Mouse (Mus musculus) hindbrain, embryonic 16.5 days (tissue): ENCODE results near the gene Zfp628. TPM values are rescaled to one million over a fixed set of nuclear protein-coding genes. Genes with fewer than 3 reads are reported as not detected.
"Not testable (repeated sequence)": the region's sequence is repeated elsewhere in the genome, so short reads cannot be mapped to it uniquely, and the experiment has no call there.

ENCODE experiments used
- ATAC-seq: fragments of 200-750 bp; cut with Nextera tagmentation; 2 replicates; pipeline ENCODE4 v1.8.0; 2017; ENCODE audit warnings: moderate TSS enrichment, moderate library complexity
- H3K27ac ChIP-seq: fragments of 300-500 bp; sonication (generic); 2 replicates; pipeline ENCODE4 v1.5.1; 2014; ENCODE audit warnings: low read depth, mild to moderate bottlenecking, control low read depth, low read length, moderate library complexity
- H3K27me3 ChIP-seq: fragments of 300-500 bp; sonication (generic); replicated peaks from 2 replicates; pipeline ENCODE4 v1.6.1; 2014; ENCODE audit warnings: low read length; ENCODE audit not compliant: control insufficient read depth, insufficient read depth
- H3K36me3 ChIP-seq: fragments of 300-500 bp; sonication (generic); 2 replicates; pipeline ENCODE4 v1.6.1; 2014; ENCODE audit warnings: mild to moderate bottlenecking, low read length, moderate library complexity, mixed read lengths; ENCODE audit not compliant: control insufficient read depth, insufficient read depth
- H3K4me1 ChIP-seq: fragments of 300-500 bp; sonication (generic); 2 replicates; pipeline ENCODE4 v1.6.1; 2014; ENCODE audit warnings: low read depth, low read length; ENCODE audit not compliant: control insufficient read depth, insufficient read depth
- H3K4me2 ChIP-seq: fragments of 300-500 bp; sonication (generic); 2 replicates; pipeline ENCODE4 v1.6.1; 2014; ENCODE audit warnings: mild to moderate bottlenecking, low read length, control low read depth, moderate library complexity
- H3K4me3 ChIP-seq: fragments of 300-500 bp; sonication (generic); 2 replicates; pipeline ENCODE4 v1.5.1; 2014; ENCODE audit warnings: mild to moderate bottlenecking, low read length, control low read depth, moderate library complexity
- H3K9ac ChIP-seq: fragments of 300-500 bp; sonication (generic); 2 replicates; pipeline ENCODE4 v1.6.1; 2014; ENCODE audit warnings: low read depth, mild to moderate bottlenecking, control low read depth, low read length, moderate library complexity
- H3K9me3 ChIP-seq: fragments of 300-500 bp; sonication (generic); 2 replicates; pipeline ENCODE4 v1.6.1; 2014; ENCODE audit warnings: mild to moderate bottlenecking, low read length, moderate library complexity; ENCODE audit not compliant: control insufficient read depth
- WGBS: fragments of 180-500 bp; shearing (Covaris S2); extraction: QIAGEN DNeasy Blood & Tissue Kit; methylation state at CpG from one replicate; pipeline ENCODE4 v1.1.7; 2014; 5-methylcytosine and 5-hydroxymethylcytosine counted together
- polyA plus RNA-seq: library from polyadenylated mRNA; unstranded; fragments of >200 nt; fragmentation: Nextera tagmentation; extraction: Ambion mirVana; gene quantifications from 2 replicates; pipeline ENCODE4 v1.2.1, GENCODE M21; 2015

Gene Zfp628
- 3.2 and 4.2 TPM in 2 replicates for polyA plus RNA-seq

DNA sequence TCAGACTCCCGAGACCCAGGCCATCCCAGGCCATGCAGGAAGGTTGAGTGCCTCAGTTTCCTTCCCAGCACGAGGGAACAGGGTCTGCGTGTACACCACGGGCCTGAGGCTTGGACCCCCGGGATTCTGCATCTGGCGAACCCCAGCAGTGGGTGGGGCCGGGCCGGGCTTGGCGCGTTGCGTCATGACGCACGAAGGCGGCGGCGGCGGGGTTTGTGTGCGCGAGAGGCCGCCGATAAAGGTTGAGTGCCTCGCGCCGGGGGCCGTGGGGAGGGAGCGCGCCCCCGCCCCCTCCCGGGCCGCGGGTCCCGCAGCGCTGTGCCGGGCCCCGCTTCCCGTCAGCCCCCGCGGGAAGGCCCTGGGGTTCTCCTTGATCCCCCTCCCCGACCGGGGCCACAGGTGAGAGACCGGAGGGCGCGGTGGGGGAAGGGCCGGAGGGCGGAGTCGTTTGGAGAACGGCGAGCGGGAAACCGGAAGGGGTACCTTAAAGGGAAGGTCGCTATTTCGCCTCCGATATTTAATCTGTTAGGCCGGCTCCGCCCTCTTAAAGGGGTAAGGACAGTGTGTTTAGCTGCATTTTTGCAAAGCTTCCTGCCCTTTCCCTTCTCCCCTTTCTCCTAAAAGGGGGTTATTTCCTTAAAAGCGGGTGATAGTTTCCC, at the start of gene Zfp628:
TSS of gene Zfp628 (plus strand) at position 211 of the 659 bp plus-strand sequence.
- H3K4me3 ChIP-seq = peak within 1 kb of the TSS; percentile 75
- H3K27me3 ChIP-seq = no peaks in the 10 kb centered on the region
- peaks cover 15% of the 10 kb centered on the region for H3K36me3 ChIP-seq
- H3K9me3 ChIP-seq = no peaks in the 10 kb centered on the region
- H3K9ac ChIP-seq = peak within 1 kb of the TSS; percentile 94
- H3K27ac ChIP-seq = peak within 1 kb of the TSS; percentile 99
- H3K4me1 ChIP-seq = peaks cover 19% of the 10 kb centered on the region
- peak; percentile 92 for ATAC-seq
- peak within 1 kb of the TSS; percentile 78 for H3K4me2 ChIP-seq
- WGBS = under 1% methylated on average over 41 of the region's 56 CpGs

DNA sequence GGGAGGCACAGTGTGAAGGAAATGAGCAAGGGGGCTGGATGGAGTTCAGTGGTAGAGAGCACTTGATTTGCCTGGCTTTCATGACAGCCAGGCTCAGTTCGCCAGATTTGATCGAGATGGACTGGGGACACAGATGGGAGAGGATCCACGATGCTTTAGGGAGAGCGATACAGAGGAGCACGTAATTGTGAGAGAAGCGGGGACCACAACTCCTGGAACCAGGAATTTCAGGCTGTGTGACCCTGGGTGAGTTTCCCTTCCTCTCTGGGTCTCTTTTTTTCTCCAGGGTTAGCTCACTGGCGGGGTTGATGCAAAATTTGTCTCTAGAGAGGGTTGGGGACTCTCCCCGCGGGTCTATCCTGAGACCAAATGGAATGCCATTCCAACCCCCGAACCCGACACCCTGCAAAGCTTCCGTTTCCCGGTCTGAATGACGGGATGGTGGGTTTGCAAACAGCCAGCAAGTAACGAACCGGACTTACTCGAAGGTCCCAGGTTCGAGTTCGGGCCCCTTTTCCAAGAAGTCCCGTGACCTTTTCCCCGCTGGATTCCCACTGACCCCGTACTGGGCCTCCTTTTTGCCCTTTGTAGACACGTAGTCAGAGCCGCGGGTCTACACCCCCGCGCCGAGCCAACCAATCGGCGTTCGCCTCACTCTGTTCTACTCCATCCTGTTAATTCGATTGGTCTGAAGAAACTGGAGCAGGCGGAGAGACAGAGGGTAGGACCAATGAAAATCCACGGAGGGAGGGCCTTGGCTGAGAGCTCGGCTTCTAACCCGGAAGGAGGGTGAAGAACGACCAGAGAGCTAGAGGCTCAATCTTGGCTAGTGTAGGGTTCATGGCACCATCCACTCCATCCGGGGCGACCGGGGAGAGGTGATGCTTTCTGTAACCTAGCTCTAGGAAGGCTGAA, 49.2 kb upstream of the Zfp628 start:
- Histone ChIP-seq H3K27ac (peak overlapping the region; percentile 66), H3K9ac (peak overlapping the region; percentile 70), H3K4me1 (peaks cover 7% of the 10 kb centered on the region), H3K27me3 (no peaks in the 10 kb centered on the region), H3K4me3 (peak overlapping the region; percentile 56), H3K9me3 (no peaks in the 10 kb centered on the region), H3K4me2 (peak overlapping the region; percentile 81), H3K36me3 (no peaks in the 10 kb centered on the region)
- ATAC-seq = peak; percentile 100
- WGBS = 3% methylated on average over 40 of the region's 40 CpGs

DNA sequence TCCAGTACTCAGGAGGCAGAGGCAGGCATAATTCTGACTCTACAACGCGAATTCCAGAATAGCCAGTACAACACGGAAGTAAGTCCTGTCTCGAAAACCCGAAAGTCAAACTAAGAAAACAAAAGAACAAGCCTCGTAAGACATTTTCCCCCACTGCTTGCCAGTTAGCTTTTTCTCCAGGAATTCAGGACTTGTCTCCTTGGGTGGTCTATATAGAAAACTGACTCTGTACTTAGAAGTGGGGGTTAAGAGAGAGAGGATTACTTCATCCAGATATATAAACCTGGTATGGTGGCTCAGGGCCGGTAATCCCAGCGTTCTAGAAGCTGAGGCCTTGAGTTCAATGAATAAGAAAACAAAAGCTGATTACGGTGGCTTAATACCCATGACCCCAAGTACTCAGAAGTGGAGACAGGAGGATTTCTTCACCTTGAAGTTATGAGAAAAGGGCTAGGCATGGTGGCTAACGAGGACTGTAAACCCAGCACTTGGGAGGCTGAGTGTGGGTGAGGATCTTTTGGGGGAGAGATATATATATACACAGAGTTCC, 48.3 kb upstream of the Zfp628 start:
- peak overlapping the region; percentile 66; the same call in 1 of the 2 replicates for H3K27ac ChIP-seq
- H3K4me3 ChIP-seq = peak overlapping the region; percentile 56
- no peaks in the 10 kb centered on the region for H3K27me3 ChIP-seq
- peak overlapping the region; percentile 70 for H3K9ac ChIP-seq
- no peaks in the 10 kb centered on the region for H3K36me3 ChIP-seq
- 35% methylated on average over 10 of the region's 10 CpGs for WGBS
- peak overlapping the region; percentile 81 for H3K4me2 ChIP-seq
- peaks cover 7% of the 10 kb centered on the region for H3K4me1 ChIP-seq
- ATAC-seq = no peak
- H3K9me3 ChIP-seq = no peaks in the 10 kb centered on the region

DNA sequence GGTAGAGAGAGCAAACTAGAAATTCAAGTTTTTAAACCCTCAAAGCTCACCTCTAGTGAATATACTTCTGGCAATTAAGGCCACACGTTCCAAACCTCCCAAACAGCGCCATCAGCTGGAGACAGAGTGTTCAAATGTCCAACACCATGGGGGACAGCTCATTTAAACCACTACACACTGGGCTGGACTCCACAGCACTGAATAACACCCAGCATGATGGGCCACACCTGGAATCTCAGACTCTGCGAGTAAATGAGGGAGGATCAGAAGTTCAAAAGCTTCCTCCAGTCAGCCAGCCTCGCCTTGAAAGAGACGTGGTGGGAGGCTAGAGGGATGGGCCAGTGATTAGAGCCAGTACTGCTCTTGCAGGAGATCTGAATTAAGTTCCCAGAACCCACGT, 44.9 kb upstream of the Zfp628 start, which contains the start of gene Isoc2b:
TSS of gene Isoc2b (minus strand) at position 126 of the 400 bp plus-strand sequence.
- ATAC-seq = no peak
- H3K27me3 ChIP-seq = no peaks in the 10 kb centered on the region
- WGBS = 61% methylated on average over 6 of the region's 6 CpGs

DNA sequence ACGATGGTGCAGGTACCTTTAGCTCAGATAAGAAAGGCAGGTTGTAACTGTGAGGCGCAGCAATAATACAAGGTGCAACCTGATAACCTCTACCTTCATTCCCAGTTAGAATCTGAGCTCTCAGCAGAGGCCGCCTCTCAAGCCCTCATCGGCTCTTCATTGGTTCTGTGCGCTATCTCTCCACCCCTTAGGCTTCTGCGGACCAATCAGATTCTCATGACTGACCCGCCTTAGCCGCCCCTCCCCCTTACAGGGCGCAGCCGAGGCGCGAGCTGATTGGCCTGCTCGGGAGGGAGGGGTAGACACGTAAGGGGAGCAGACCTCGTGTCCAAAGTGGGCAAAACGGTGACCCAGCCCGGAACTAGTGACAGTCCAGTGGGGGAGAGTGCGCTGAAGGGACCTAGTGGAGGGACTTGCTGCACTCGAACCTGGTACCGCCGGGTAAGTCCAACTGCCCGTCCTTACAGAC, 38.2 kb upstream of the Zfp628 start, which contains the start of gene Isoc2a:
TSS of gene Isoc2a (plus strand) at position 401 of the 469 bp plus-strand sequence.
- Histone ChIP-seq H3K4me3 (peak within 1 kb of the TSS; percentile 50), H3K4me2 (peak within 1 kb of the TSS; percentile 98), H3K4me1 (peaks cover 14% of the 10 kb centered on the region), H3K27ac (0 out of 2 replicates have a peak within 1 kb of the TSS, but pooled peaks have one; percentile 64), H3K36me3 (no peaks in the 10 kb centered on the region), H3K9me3 (no peaks in the 10 kb centered on the region), H3K9ac (peak within 1 kb of the TSS; percentile 69), H3K27me3 (no peaks in the 10 kb centered on the region)
- WGBS = under 1% methylated on average over 22 of the region's 22 CpGs
- ATAC-seq = peak; percentile 100

More for the DNA sequence above, 44.9 kb upstream of the Zfp628 start, which contains the start of gene Isoc2b:
- no peak within 1 kb of the TSS for H3K4me3 ChIP-seq
- no peak within 1 kb of the TSS for H3K27ac ChIP-seq
- no peaks in the 10 kb centered on the region for H3K36me3 ChIP-seq
- no peak within 1 kb of the TSS for H3K9ac ChIP-seq
- H3K9me3 ChIP-seq = no peaks in the 10 kb centered on the region
- no peak within 1 kb of the TSS for H3K4me2 ChIP-seq
- peaks cover 7% of the 10 kb centered on the region for H3K4me1 ChIP-seq

DNA sequence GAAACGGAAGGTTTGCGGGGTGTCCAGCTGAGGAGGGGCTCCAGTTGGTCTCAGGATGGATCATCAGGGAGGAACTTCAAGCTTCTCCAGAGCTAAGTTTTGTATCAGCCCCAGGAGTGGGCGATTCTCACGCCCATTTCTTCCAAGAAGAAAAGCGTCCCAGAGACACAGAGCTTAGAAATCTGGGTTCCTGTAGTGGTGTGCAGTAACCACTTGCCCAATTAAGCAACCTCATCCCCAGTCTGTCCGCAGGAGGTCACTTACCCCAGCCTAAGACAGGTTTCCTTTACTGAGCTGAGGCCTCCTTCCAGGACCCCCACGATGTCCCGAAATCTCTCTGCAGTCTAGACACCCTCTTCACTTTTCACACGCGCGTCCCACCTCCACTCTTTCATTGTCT, 37.8 kb upstream of the Zfp628 start:
- H3K9ac ChIP-seq = peak overlapping the region; percentile 69
- no peak for ATAC-seq
- H3K4me1 ChIP-seq = peaks cover 14% of the 10 kb centered on the region
- H3K27me3 ChIP-seq = no peaks in the 10 kb centered on the region
- no peak overlapping the region for H3K27ac ChIP-seq
- H3K4me3 ChIP-seq = peak overlapping the region; percentile 50
- peak overlapping the region; percentile 98 for H3K4me2 ChIP-seq
- no peaks in the 10 kb centered on the region for H3K36me3 ChIP-seq
- no peaks in the 10 kb centered on the region for H3K9me3 ChIP-seq
- WGBS = 7% methylated on average over 11 of the region's 11 CpGs

DNA sequence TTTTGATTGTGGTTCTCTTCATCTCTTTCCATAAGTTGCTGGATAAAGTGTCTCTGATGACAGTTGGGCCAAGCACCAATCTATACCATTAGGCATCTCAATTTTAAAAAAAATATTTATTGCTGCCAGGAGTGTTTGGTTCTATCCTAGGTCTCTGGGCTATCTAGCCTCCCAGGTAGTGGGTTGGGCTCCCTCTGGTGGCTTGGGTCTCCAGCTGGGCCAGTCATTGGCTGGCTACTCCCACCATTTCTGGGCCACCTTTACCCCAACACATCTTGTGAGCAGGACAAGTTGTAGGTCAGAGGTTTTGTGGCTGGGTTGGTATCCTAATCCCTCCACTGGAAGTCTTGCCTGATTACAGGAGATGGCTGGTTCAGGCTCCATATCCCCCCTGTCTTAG, 36.8 kb upstream of the Zfp628 start:
- H3K27ac ChIP-seq = no peak overlapping the region
- H3K4me1 ChIP-seq = peaks cover 14% of the 10 kb centered on the region
- H3K27me3 ChIP-seq = no peaks in the 10 kb centered on the region
- H3K9ac ChIP-seq = no peak overlapping the region
- H3K4me3 ChIP-seq = no peak overlapping the region
- H3K36me3 ChIP-seq = no peaks in the 10 kb centered on the region
- no peak overlapping the region for H3K4me2 ChIP-seq
- H3K9me3 ChIP-seq = no peaks in the 10 kb centered on the region
- ATAC-seq = no peak

DNA sequence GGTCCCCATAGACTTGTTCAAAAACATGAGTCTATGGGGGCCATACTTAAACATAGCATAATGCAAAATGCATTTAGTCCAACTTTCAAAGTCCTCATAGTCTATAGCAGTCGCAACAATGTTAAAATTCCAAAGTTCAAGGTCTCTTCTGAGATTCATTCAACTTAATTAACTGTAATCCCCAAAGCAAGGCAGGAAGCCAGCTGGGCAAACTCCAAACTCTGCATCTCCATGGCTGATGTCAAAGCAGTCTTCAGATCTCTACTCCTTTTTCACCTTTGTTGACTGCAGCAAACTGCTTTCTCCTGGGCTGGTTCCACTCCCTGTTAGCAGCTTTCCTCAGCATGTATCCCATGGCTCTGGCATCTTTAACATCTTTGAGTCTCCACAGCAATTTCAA, 36.0 kb upstream of the Zfp628 start:
- 80% methylated on average over 1 of the region's 1 CpGs for WGBS
- H3K4me1 ChIP-seq = peaks cover 14% of the 10 kb centered on the region
- not testable (repeated sequence) for H3K36me3 ChIP-seq, H3K9ac ChIP-seq, ATAC-seq, H3K9me3 ChIP-seq, H3K4me3 ChIP-seq, H3K27me3 ChIP-seq, H3K27ac ChIP-seq, H3K4me2 ChIP-seq
